Mouse (Mus musculus): ENCODE measurements around the gene Fam118a. TPM values are rescaled to one million over a fixed set of nuclear protein-coding genes. Genes with fewer than 3 reads are reported as not detected.
"Not testable (repeated sequence)": the region's sequence is repeated elsewhere in the genome, so short reads cannot be mapped to it uniquely, and the experiment has no call there.

The Fam118a gene
- polyA plus RNA-seq (2014; fragmentation: Nextera tagmentation; extraction: Ambion mirVana) = 17.0 and 19.6 TPM in 2 replicates

GRCm38 (mm10) chr15:85028648-85029047 lies at the start of gene Fam118a:
Gene Fam118a, plus strand, starts transcription at chr15:85028948.
- not testable (repeated sequence) for H3K36me3 ChIP-seq (ENCODE audit: control insufficient read depth, insufficient read depth, low read length); H3K9me3 ChIP-seq (ENCODE audit: control insufficient read depth, low read length); H3K4me3 ChIP-seq (ENCODE audit: low read depth, low read length); H3K27ac ChIP-seq (ENCODE audit: low read depth, low read length); DNase-seq (ENCODE audit: low spot score); ATAC-seq (replicated peaks; ENCODE audit: low FRiP score); H3K4me1 ChIP-seq (replicated peaks; ENCODE audit: control insufficient read depth, insufficient read depth, low read length); H3K27me3 ChIP-seq (replicated peaks; ENCODE audit: control insufficient read depth, insufficient read depth, low read length); H3K9ac ChIP-seq (ENCODE audit: low read depth, low read length); H3K4me2 ChIP-seq
- WGBS = 47% methylated on average over 1 of the region's 1 CpGs

DNA sequence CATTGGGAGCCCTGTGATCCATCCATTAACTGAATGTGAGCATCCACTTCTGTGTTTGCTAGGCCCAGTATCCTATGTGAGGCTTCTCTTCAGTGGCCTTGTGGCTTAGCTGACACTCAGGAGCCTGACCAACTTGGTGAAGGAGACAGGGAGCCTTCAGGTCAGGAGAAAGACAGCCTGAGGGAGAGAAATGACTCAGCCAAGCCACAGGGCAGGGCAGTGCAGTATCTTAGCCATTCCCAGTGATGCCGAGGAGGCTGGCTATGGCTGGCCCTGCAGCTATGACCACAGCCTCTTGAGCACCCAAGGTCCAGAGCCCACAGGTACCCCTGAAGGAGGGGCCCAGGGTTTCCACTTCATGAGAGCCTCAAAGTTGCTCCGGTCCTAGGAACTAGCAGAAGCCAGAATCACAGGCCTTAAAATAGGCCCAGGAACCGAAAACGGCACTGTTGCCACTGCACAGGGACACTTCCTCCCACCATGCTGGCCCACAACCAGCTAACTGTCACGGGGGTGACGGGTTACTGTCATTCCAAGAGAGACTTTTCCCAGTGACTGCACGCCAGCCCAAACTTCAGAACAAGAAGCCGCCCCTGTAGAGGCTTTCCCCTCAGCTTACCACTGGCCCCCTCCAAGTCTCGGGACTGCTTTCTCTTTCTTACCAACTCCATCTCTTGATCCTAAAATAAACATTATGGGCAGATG lies 47.0 kb upstream of the Fam118a start:
- Histone ChIP-seq H3K9ac (ENCODE audit: low read depth, low read length) (no peak overlapping the region), H3K4me2 (no peak overlapping the region), H3K27ac (ENCODE audit: low read depth, low read length) (no peak overlapping the region), H3K4me3 (ENCODE audit: low read depth, low read length) (no peak overlapping the region), H3K9me3 (ENCODE audit: control insufficient read depth, low read length) (no peaks in the 10 kb centered on the region), H3K4me1 (replicated peaks; ENCODE audit: control insufficient read depth, insufficient read depth, low read length) (no peaks in the 10 kb centered on the region), H3K27me3 (replicated peaks; ENCODE audit: control insufficient read depth, insufficient read depth, low read length) (no peaks in the 10 kb centered on the region), H3K36me3 (ENCODE audit: control insufficient read depth, insufficient read depth, low read length) (no peaks in the 10 kb centered on the region)
- DNase-seq (ENCODE audit: low spot score) (no peak), ATAC-seq (replicated peaks; ENCODE audit: low FRiP score) (no peak)
- 73% methylated on average over 9 of the region's 9 CpGs for WGBS

DNA sequence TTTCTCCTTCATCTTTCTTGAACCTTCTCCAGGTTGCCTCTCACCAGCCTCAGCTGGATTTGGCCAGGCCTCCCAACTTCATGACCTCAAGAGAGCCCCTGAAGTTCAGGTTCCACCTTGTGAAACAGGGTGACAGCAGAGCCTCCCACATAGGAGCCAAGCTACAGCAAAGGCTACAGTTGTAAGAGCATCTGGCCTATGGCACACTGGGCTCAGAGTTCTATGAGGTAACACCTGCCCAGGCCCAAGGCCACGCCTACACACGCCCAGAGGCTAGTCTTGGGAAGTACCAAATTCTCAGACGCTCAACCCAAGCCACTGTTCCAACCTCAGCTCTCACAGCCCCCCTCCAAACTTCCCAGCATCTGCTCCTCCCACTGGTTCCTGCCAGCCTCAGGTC lies 45.9 kb upstream of the Fam118a start:
- no peak overlapping the region for H3K4me2 ChIP-seq
- no peak overlapping the region for H3K27ac ChIP-seq (ENCODE audit: low read depth, low read length)
- no peaks in the 10 kb centered on the region for H3K9me3 ChIP-seq (ENCODE audit: control insufficient read depth, low read length)
- H3K4me1 ChIP-seq (replicated peaks; ENCODE audit: control insufficient read depth, insufficient read depth, low read length) = 0 out of 2 replicates have a peak, but pooled peaks cover 3% of the 10 kb centered on the region
- H3K9ac ChIP-seq (ENCODE audit: low read depth, low read length) = no peak overlapping the region
- no peaks in the 10 kb centered on the region for H3K27me3 ChIP-seq (replicated peaks; ENCODE audit: control insufficient read depth, insufficient read depth, low read length)
- no peak overlapping the region for H3K4me3 ChIP-seq (ENCODE audit: low read depth, low read length)
- 68% methylated on average over 3 of the region's 3 CpGs for WGBS
- DNase-seq (ENCODE audit: low spot score) = no peak
- no peaks in the 10 kb centered on the region for H3K36me3 ChIP-seq (ENCODE audit: control insufficient read depth, insufficient read depth, low read length)
- ATAC-seq (replicated peaks; ENCODE audit: low FRiP score) = no peak

- Histone ChIP-seq H3K27me3 (replicated peaks; ENCODE audit: control insufficient read depth, insufficient read depth, low read length) (no peaks in the 10 kb centered on the region; the same call in 1 of the 2 replicates), H3K27ac (ENCODE audit: low read depth, low read length) (no peak overlapping the region), H3K36me3 (ENCODE audit: control insufficient read depth, insufficient read depth, low read length) (no peaks in the 10 kb centered on the region), H3K9me3 (ENCODE audit: control insufficient read depth, low read length) (no peaks in the 10 kb centered on the region), H3K4me2 (no peak overlapping the region), H3K9ac (ENCODE audit: low read depth, low read length) (no peak overlapping the region), H3K4me3 (ENCODE audit: low read depth, low read length) (no peak overlapping the region), H3K4me1 (replicated peaks; ENCODE audit: control insufficient read depth, insufficient read depth, low read length) (peaks cover 9% of the 10 kb centered on the region)
- ATAC-seq (replicated peaks; ENCODE audit: low FRiP score) (no peak), DNase-seq (ENCODE audit: low spot score) (no peak)
- 83% methylated on average over 7 of the region's 7 CpGs for WGBS
Measured at GRCm38 (mm10) chr15:84983721-84984120, 45.0 kb upstream of the Fam118a start.

DNA sequence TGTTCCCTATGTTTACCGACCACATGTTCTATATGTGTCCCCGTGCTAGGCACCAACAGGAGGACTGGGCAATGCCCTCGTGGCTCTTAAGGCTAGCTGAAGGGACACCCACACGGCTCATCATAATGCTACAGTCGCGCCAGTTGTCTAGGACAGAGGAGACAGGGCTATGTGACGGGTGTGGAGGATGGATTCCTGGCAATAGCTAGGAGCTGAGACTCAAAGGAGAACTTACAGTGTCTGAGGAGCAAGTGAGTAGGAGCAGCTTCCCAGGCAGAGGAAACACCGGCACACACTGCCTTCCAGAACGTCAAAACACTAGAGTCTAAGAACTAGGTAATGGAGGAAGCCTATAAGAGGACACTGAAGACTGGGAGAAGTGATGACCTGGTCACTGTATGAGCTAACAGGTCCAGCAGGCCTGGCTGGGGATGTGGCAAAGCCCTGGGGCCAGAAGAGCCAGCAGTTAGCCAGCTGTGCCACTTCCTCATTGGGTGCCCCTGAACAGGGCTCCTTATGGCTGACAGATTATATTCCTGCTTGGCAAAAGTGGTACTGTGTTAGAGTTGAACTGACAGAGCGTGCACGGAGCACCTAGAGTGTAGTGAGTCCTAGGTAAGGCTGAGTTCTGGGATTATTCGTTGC lies 43.1 kb upstream of the Fam118a start:
- Histone ChIP-seq H3K36me3 (ENCODE audit: control insufficient read depth, insufficient read depth, low read length) (no peaks in the 10 kb centered on the region), H3K9ac (ENCODE audit: low read depth, low read length) (no peak overlapping the region), H3K9me3 (ENCODE audit: control insufficient read depth, low read length) (no peaks in the 10 kb centered on the region), H3K4me3 (ENCODE audit: low read depth, low read length) (no peak overlapping the region), H3K4me1 (replicated peaks; ENCODE audit: control insufficient read depth, insufficient read depth, low read length) (peaks cover 9% of the 10 kb centered on the region), H3K4me2 (no peak overlapping the region), H3K27ac (ENCODE audit: low read depth, low read length) (no peak overlapping the region), H3K27me3 (replicated peaks; ENCODE audit: control insufficient read depth, insufficient read depth, low read length) (no peaks in the 10 kb centered on the region; the same call in 1 of the 2 replicates)
- DNase-seq (ENCODE audit: low spot score) = no peak
- WGBS = 84% methylated on average over 12 of the region's 12 CpGs
- ATAC-seq (replicated peaks; ENCODE audit: low FRiP score) = no peak

DNA sequence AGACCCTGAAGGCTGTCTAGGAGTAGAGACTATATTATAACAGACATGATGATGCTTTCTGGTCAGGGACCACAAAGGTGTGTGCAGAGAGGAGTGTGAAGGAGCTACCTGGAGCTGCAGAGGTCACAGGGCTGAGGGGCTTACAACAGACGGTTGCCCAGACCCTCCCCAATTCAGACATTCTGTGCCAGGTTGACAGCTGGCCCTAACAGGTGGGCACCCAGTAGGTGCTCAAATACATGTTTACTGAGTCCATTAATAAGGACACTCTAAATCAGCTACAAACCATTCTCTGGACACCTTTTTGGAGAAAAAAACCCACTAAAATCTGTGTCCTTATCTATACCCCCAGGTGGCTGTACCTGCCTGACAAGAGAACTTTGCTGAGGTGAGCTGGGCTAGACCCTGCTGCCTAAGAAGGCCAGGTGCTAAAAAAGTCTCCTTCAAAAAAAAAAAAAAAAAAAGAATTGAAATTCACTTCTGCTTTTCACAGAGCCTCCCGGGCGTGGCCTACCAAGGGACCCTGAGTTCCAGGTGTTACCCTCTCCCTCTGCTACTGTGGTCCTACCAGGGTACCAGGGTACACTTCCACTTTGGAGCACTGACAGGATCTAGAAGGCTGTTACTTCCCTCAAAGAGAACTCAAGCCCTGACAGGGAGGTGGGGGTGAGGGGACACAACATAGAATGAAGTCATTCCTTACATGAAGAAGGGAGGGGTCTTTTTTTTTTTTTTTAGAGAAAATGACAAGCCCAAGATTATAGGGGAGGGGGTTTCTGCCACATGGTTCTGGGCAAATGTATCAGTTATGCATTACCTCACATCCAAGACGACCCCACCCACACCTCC lies 42.4 kb upstream of the Fam118a start:
- Histone ChIP-seq H3K27me3 (replicated peaks; ENCODE audit: control insufficient read depth, insufficient read depth, low read length) (no peaks in the 10 kb centered on the region; the same call in 1 of the 2 replicates), H3K4me2 (peak overlapping the region; percentile 97), H3K4me3 (ENCODE audit: low read depth, low read length) (peak overlapping the region; percentile 75), H3K9me3 (ENCODE audit: control insufficient read depth, low read length) (no peaks in the 10 kb centered on the region), H3K9ac (ENCODE audit: low read depth, low read length) (no peak overlapping the region), H3K27ac (ENCODE audit: low read depth, low read length) (no peak overlapping the region), H3K4me1 (replicated peaks; ENCODE audit: control insufficient read depth, insufficient read depth, low read length) (peaks cover 9% of the 10 kb centered on the region), H3K36me3 (ENCODE audit: control insufficient read depth, insufficient read depth, low read length) (no peaks in the 10 kb centered on the region)
- no peak for ATAC-seq (replicated peaks; ENCODE audit: low FRiP score)
- 55% methylated on average over 4 of the region's 4 CpGs for WGBS
- DNase-seq (ENCODE audit: low spot score) = no peak

DNA sequence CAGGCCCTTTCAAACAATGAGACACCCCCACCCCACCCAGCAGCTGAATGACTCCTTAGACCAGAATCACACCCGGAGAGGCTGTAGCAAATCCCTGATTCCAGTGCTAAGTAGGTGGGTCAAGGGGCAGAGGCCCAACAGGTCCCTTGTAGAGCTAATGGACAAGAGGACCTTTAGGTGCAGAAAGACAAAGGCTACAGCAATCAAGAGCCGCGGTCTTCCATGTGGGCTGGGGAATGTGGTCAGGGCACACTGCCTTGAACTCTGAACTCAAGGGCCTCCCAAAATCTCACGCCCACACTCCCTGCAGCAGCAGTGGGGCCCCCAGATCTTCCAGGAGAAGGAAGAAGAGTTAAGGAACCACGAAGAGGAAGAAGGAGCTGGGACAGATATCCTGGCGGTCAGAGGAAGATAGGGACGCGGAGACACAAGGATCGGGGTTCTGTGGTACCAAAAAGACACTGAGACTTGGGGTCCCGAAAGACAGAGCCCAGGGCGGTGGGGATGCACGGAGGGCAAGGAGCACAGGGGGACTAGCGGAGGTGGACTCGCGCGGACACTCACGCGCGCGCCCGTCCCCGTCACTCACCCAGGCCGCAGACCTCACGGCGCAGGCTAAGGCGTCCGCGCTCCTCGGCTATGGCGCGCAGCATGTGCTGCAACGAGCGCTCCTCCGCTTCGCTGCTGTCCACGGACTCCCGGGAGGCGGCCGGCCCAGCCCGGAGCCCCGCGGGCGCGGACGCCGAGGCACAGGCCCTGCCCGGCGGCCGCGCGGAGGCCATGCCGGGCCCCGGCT lies 41.5 kb upstream of the Fam118a start:
- Histone ChIP-seq H3K9me3 (ENCODE audit: control insufficient read depth, low read length) (no peaks in the 10 kb centered on the region), H3K4me1 (replicated peaks; ENCODE audit: control insufficient read depth, insufficient read depth, low read length) (peaks cover 9% of the 10 kb centered on the region), H3K4me2 (peak overlapping the region; percentile 97), H3K4me3 (ENCODE audit: low read depth, low read length) (peak overlapping the region; percentile 75), H3K27ac (ENCODE audit: low read depth, low read length) (no peak overlapping the region; the same call in 1 of the 2 replicates), H3K27me3 (replicated peaks; ENCODE audit: control insufficient read depth, insufficient read depth, low read length) (no peaks in the 10 kb centered on the region; the same call in 1 of the 2 replicates), H3K9ac (ENCODE audit: low read depth, low read length) (peak overlapping the region; percentile 79), H3K36me3 (ENCODE audit: control insufficient read depth, insufficient read depth, low read length) (no peaks in the 10 kb centered on the region)
- under 1% methylated on average over 52 of the region's 53 CpGs for WGBS
- DNase-seq (ENCODE audit: low spot score) (peak; percentile 66), ATAC-seq (replicated peaks; ENCODE audit: low FRiP score) (peak; percentile 69)
